Mouse (Mus musculus) ZHBTc4 (cell line): ENCODE measurements around the gene Hist1h2ao.
A peak's percentile ranks its signal among the peaks of the same experiment; 100 is the strongest.
"Not testable (repeated sequence)": the region's sequence is repeated elsewhere in the genome, so short reads cannot be mapped to it uniquely, and the experiment has no call there.

Source experiments
- DNase-seq: peaks from one replicate; pipeline ENCODE4 v3.0.0-alpha.2; 2011; ENCODE audit warnings: low read depth, low spot score

Gene Hist1h2ao

GRCm38 (mm10) chr13:21810073-21810472 lies at the start of gene Hist1h2ao, which contains the start of gene Hist1h2bq:
Gene Hist1h2ao (plus strand): TSS chr13:21810465.
Gene Hist1h2bq (minus strand): TSS chr13:21810197.
- not testable (repeated sequence) for DNase-seq

- DNase-seq = peak; percentile 93
Observed at GRCm38 (mm10) chr13:21778814-21779766, 31.2 kb upstream of the Hist1h2ao start.

GRCm38 (mm10) chr13:21779767-21780731 lies 30.2 kb upstream of the Hist1h2ao start, which contains the start of gene Hist1h1b:
Gene Hist1h1b (minus strand): TSS chr13:21780625.
- peak; percentile 82 for DNase-seq

- DNase-seq = peak; percentile 19
Observed at GRCm38 (mm10) chr13:21781021-21781555, 29.2 kb upstream of the Hist1h2ao start.

GRCm38 (mm10) chr13:21781639-21782038 lies 28.6 kb upstream of the Hist1h2ao start:
- no peak for DNase-seq

GRCm38 (mm10) chr13:21782361-21783254 lies 27.7 kb upstream of the Hist1h2ao start:
- DNase-seq = peak; percentile 69

- peak; percentile 90 for DNase-seq
Observed at GRCm38 (mm10) chr13:21783255-21783617, 27.0 kb upstream of the Hist1h2ao start, which contains the start of gene Hist1h3i. Gene Hist1h3i (minus strand): TSS chr13:21783370.

- peak; percentile 85 for DNase-seq
Observed at GRCm38 (mm10) chr13:21783734-21784161, 26.5 kb upstream of the Hist1h2ao start.

GRCm38 (mm10) chr13:21784311-21784710 lies 26.0 kb upstream of the Hist1h2ao start:
- peak; percentile 14 for DNase-seq

- DNase-seq = peak; percentile 72
Observed at GRCm38 (mm10) chr13:21786189-21786898, 23.9 kb upstream of the Hist1h2ao start.

GRCm38 (mm10) chr13:21786899-21787629 lies 23.2 kb upstream of the Hist1h2ao start, which contains the start of the genes Hist1h2an and Hist1h2bp:
Gene Hist1h2an (minus strand): TSS chr13:21787218.
Gene Hist1h2bp (plus strand): TSS chr13:21787461.
- peak; percentile 97 for DNase-seq

GRCm38 (mm10) chr13:21787760-21788593 lies 22.3 kb upstream of the Hist1h2ao start:
- peak; percentile 44 for DNase-seq

GRCm38 (mm10) chr13:21789925-21790324 lies 20.3 kb upstream of the Hist1h2ao start:
- peak; percentile 25 for DNase-seq

GRCm38 (mm10) chr13:21790601-21791283 lies 19.5 kb upstream of the Hist1h2ao start:
- peak; percentile 91 for DNase-seq

- peak; percentile 43 for DNase-seq
Observed at GRCm38 (mm10) chr13:21795584-21795983, 14.7 kb upstream of the Hist1h2ao start.

- not testable (repeated sequence) for DNase-seq
Observed at GRCm38 (mm10) chr13:21797163-21797562, 13.1 kb upstream of the Hist1h2ao start.

- not testable (repeated sequence) for DNase-seq
Observed at GRCm38 (mm10) chr13:21803058-21803457, 7.2 kb upstream of the Hist1h2ao start.
